26 mouse cellular contexts compared by ENCODE assay signal in the genomic region with DNA sequence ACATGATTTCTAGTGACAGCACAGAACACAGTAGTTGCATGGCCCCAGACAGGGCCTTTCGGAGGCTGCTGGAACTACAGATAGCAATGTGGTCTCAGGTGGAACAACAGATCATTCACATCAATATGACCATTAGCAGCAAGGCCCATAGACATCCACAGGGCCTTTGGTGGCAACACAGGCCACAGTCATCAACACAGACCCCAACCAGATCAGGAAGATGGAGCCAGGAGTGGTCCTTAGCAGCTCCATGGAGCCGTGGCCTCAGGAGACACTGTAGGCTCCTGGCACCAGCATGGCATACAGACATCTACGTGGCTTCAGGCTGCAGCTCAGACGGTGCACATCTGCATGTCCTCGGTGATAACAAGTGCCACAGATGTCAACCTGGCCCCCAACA. TPM values are rescaled to one million over a fixed set of nuclear protein-coding genes. Genes with fewer than 3 reads are reported as not detected.
DNase-seq lines count a peak whose midpoint lies in the region; ATAC-seq and TF ChIP-seq lines count a peak whose summit lies in the region.
"Had no signal": no experiment of that assay in that cellular context is flagged by ENCODE, and none has a peak within 500 bp of the region (broad histone marks: within the 10 kb centered on the region; RNA-seq: fewer than 3 reads in every experiment).

No protein-coding gene starts in this region.

- no peak overlapping the region for H3K4me3 ChIP-seq in liver, embryonic 11.5 days (ENCODE audit: low read depth, low read length)
- no peak overlapping the region for H3K4me3 ChIP-seq in liver, postnatal 0 days (ENCODE audit: low read depth, low read length)
- H3K4me3 ChIP-seq: embryonic facial prominence, embryonic 12.5 days; embryonic facial prominence, embryonic 15.5 days; gastrocnemius, adult 2 months; hindbrain, embryonic 10.5 days; hindbrain, embryonic 13.5 days had no signal

- no peak for TF ChIP-seq EP300 in liver, postnatal 0 days (IDR thresholded peaks at IDR 0.05; ENCODE audit: low read depth)

- peaks cover 13% of the 10 kb centered on the region for H3K4me1 ChIP-seq in liver, embryonic 11.5 days (replicated peaks; ENCODE audit: control insufficient read depth, insufficient read depth, low read length)
- H3K4me1 ChIP-seq in liver, postnatal 0 days (ENCODE audit: insufficient read depth): no peaks in the 10 kb centered on the region
- H3K4me1 ChIP-seq: embryonic facial prominence, embryonic 12.5 days; embryonic facial prominence, embryonic 15.5 days; hindbrain, embryonic 13.5 days had no signal

- 62% methylated on average over 5 of the region's 5 CpGs for WGBS in liver, embryonic 11.5 days
- 52% methylated on average over 5 of the region's 5 CpGs for WGBS in liver, postnatal 0 days (ENCODE audit: insufficient replicate concordance)

- H3K9ac ChIP-seq in liver, embryonic 11.5 days (ENCODE audit: low read depth, low read length): no peak overlapping the region
- H3K9ac ChIP-seq in liver, postnatal 0 days (replicated peaks): no peak overlapping the region
- H3K9ac ChIP-seq: embryonic facial prominence, embryonic 12.5 days; embryonic facial prominence, embryonic 15.5 days; forebrain, postnatal 0 days; hindbrain, embryonic 13.5 days had no signal

- H3K4me2 ChIP-seq in liver, embryonic 11.5 days: no peak overlapping the region
- H3K4me2 ChIP-seq in liver, postnatal 0 days (ENCODE audit: low read depth, low read length): no peak overlapping the region
- H3K4me2 ChIP-seq: embryonic facial prominence, embryonic 12.5 days; embryonic facial prominence, embryonic 15.5 days; hindbrain, embryonic 13.5 days had no signal

- H3K9me3 ChIP-seq in liver, embryonic 11.5 days (ENCODE audit: control insufficient read depth, low read length): no peaks in the 10 kb centered on the region
- H3K9me3 ChIP-seq in liver, postnatal 0 days (ENCODE audit: low read length): no peaks in the 10 kb centered on the region
- H3K9me3 ChIP-seq: embryonic facial prominence, embryonic 12.5 days; embryonic facial prominence, embryonic 15.5 days; G1E; hindbrain, embryonic 10.5 days; hindbrain, embryonic 13.5 days had no signal

- DNase-seq in heart, adult 11 months: peak; percentile 85
- no peak for DNase-seq in heart, postnatal 25 days (ENCODE audit: low spot score)
- peak; percentile 25 for DNase-seq in liver, embryonic 11.5 days (ENCODE audit: low spot score)
- DNase-seq in liver, postnatal 0 days: no peak
- DNase-seq in testis, postnatal 10 days (ENCODE audit: low spot score): peak; percentile 29
- no peak for DNase-seq in testis, postnatal 14 days (ENCODE audit: low spot score)
- no peak for DNase-seq in kidney, adult 11 months
- DNase-seq: adrenal gland, postnatal 10 days; adrenal gland, postnatal 36 days; cerebellum, adult 18-20 months; cerebellum, adult 9-10 months; cerebellum, postnatal 14 days; forebrain, postnatal 0 days; gastrocnemius, adult 2 months; gastrocnemius, postnatal 14 days; heart, adult 18-20 months; heart, postnatal 36 days had no signal

- intact Hi-C loops in heart, postnatal 25 days (cut with DNase I): no loop called here

- H3K36me3 ChIP-seq in liver, embryonic 11.5 days (ENCODE audit: control insufficient read depth, insufficient read depth, low read length): no peaks in the 10 kb centered on the region
- H3K36me3 ChIP-seq in liver, postnatal 0 days (replicated peaks; ENCODE audit: insufficient read depth, low read length): no peaks in the 10 kb centered on the region
- H3K36me3 ChIP-seq: embryonic facial prominence, embryonic 12.5 days; embryonic facial prominence, embryonic 15.5 days; G1E; hindbrain, embryonic 13.5 days had no signal

- H3K27ac ChIP-seq in liver, embryonic 11.5 days (ENCODE audit: low read depth, low read length): no peak overlapping the region
- H3K27ac ChIP-seq in liver, postnatal 0 days (ENCODE audit: low read depth): no peak overlapping the region
- H3K27ac ChIP-seq: embryonic facial prominence, embryonic 12.5 days; embryonic facial prominence, embryonic 15.5 days; gastrocnemius, adult 2 months; hindbrain, embryonic 10.5 days; hindbrain, embryonic 13.5 days had no signal

- 0 out of 2 replicates have a peak, but pooled peaks have one; percentile 29 for ATAC-seq in liver, embryonic 11.5 days (replicated peaks; ENCODE audit: low FRiP score)
- no peak for ATAC-seq in liver, postnatal 0 days
- ATAC-seq: forebrain, embryonic 14.5 days; forebrain, postnatal 0 days; hindbrain, embryonic 16.5 days; Patski had no signal

- TF ChIP-seq CTCF in liver, postnatal 0 days (IDR thresholded peaks at IDR 0.05; ENCODE audit: low read depth): no peak

- no peaks in the 10 kb centered on the region for H3K27me3 ChIP-seq in liver, embryonic 11.5 days (replicated peaks; ENCODE audit: control insufficient read depth, insufficient read depth, low read length)
- no peaks in the 10 kb centered on the region for H3K27me3 ChIP-seq in liver, postnatal 0 days (ENCODE audit: insufficient read depth, low read length)
- H3K27me3 ChIP-seq: CH12.LX; embryonic facial prominence, embryonic 12.5 days; embryonic facial prominence, embryonic 15.5 days; hindbrain, embryonic 13.5 days; Patski had no signal

RNA-seq across cellular contexts. Expression of a gene that starts 20.8 kb away (rescaled TPM):
- total RNA-seq in heart, postnatal 25 days (2021): 10 to 100 TPM; 18.4 to 22.8 TPM
- 67.2 and 73.9 TPM in 2 replicates for polyA plus RNA-seq in liver, embryonic 11.5 days (2014; fragmentation: Nextera tagmentation; extraction: Ambion mirVana)
- polyA plus RNA-seq in liver, postnatal 0 days (2015; fragmentation: Nextera tagmentation; extraction: Ambion mirVana): 20.9 and 25.6 TPM in 2 replicates

RNA-seq across cellular contexts. Expression of a gene that starts 22.9 kb away (rescaled TPM):
- total RNA-seq in heart, postnatal 25 days (2021): 10 to 100 TPM in 1 of 2 experiments, 1 to 10 TPM in 1; 7.9 to 10.4 TPM
- polyA plus RNA-seq in liver, embryonic 11.5 days (2014; fragmentation: Nextera tagmentation; extraction: Ambion mirVana): 20.1 and 21.0 TPM in 2 replicates
- 15.4 and 15.6 TPM in 2 replicates for polyA plus RNA-seq in liver, postnatal 0 days (2015; fragmentation: Nextera tagmentation; extraction: Ambion mirVana)

Comparison
In these comparisons a context has a peak if more than half of its experiments do, and no peak if none do; other contexts are left out.
1. DNase-seq: peak in heart, adult 11 months (single experiment), liver, embryonic 11.5 days (single experiment) and testis, postnatal 10 days (single experiment); none in heart, postnatal 25 days (single experiment), liver, postnatal 0 days (single experiment), testis, postnatal 14 days (single experiment) and kidney, adult 11 months (single experiment).